8 mouse cellular contexts compared by ENCODE assay signal in the genomic region with DNA sequence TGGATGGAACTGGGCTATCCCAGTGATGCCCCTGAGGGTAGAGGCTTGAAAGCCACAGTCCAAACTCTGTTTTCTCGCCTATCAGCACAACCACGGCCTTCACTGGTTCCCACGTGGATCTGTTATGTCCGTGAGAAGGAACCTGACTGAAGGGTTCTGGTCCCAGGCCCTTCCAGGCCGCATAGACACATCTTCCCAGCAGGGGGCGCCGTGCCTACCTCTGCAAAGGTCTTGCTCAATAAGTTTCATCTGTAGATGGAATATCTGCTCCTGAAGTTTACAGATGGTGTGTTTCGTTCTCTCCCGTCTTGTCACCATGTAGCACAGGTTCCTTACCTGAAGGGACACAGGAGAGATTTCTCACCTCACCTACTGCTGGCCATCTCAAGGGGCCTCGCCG. TPM values are rescaled to one million over a fixed set of nuclear protein-coding genes. Genes with fewer than 3 reads are reported as not detected.
DNase-seq lines count a peak whose midpoint lies in the region; ATAC-seq lines count a peak whose summit lies in the region.

No protein-coding gene starts in this region.

- peaks cover 2% of the 10 kb centered on the region for H3K36me3 ChIP-seq in kidney, embryonic 16.5 days (ENCODE audit: insufficient read depth, low read length)
- peaks cover 8% of the 10 kb centered on the region; the same call in 1 of the 2 replicates for H3K36me3 ChIP-seq in liver, embryonic 13.5 days

- 41% methylated on average over 11 of the region's 11 CpGs for WGBS in kidney, embryonic 16.5 days
- 23% methylated on average over 11 of the region's 11 CpGs for WGBS in liver, embryonic 13.5 days (ENCODE audit: insufficient replicate concordance)

- no peaks in the 10 kb centered on the region for H3K9me3 ChIP-seq in kidney, embryonic 16.5 days (ENCODE audit: low read length)
- no peaks in the 10 kb centered on the region for H3K9me3 ChIP-seq in liver, embryonic 13.5 days (replicated peaks)

- no peak overlapping the region for H3K4me2 ChIP-seq in kidney, embryonic 16.5 days (replicated peaks; ENCODE audit: low read depth, low read length)
- no peak overlapping the region for H3K4me2 ChIP-seq in liver, embryonic 13.5 days

- no peak overlapping the region for H3K4me3 ChIP-seq in kidney, embryonic 16.5 days (ENCODE audit: low read length)
- no peak overlapping the region for H3K4me3 ChIP-seq in liver, embryonic 13.5 days (replicated peaks)

- DNase-seq in kidney, adult 11 months = peak; percentile 72
- DNase-seq in adrenal gland, adult 2 months = peak; percentile 82
- peak; percentile 65 for DNase-seq in embryo, embryonic 9.5 days (ENCODE audit: extremely low spot score)
- peak; percentile 65 for DNase-seq in liver, embryonic 13.5 days
- DNase-seq in retina, embryonic 14.5 days (ENCODE audit: low spot score) = peak; percentile 85
- peak; percentile 76 to 77 for DNase-seq in thymus, postnatal 36 days

- H3K4me1 ChIP-seq in kidney, embryonic 16.5 days (ENCODE audit: insufficient read depth, low read length) = no peaks in the 10 kb centered on the region
- peaks cover 34% of the 10 kb centered on the region for H3K4me1 ChIP-seq in liver, embryonic 13.5 days (replicated peaks)

- no peak overlapping the region for H3K27ac ChIP-seq in kidney, embryonic 16.5 days (ENCODE audit: low read length)
- no peak overlapping the region; the same call in 1 of the 2 replicates for H3K27ac ChIP-seq in liver, embryonic 13.5 days

- H3K9ac ChIP-seq in kidney, embryonic 16.5 days (replicated peaks; ENCODE audit: low read length) = no peak overlapping the region
- H3K9ac ChIP-seq in liver, embryonic 13.5 days = no peak overlapping the region

- no peaks in the 10 kb centered on the region for H3K27me3 ChIP-seq in kidney, embryonic 16.5 days (ENCODE audit: insufficient read depth, low read length)
- no peaks in the 10 kb centered on the region for H3K27me3 ChIP-seq in liver, embryonic 13.5 days

- no peak for ATAC-seq in kidney, embryonic 16.5 days (ENCODE audit: low FRiP score, low TSS enrichment)
- peak; percentile 36 for ATAC-seq in inflammation-experienced regulatory T-cells, adult 6 months
- ATAC-seq in liver, embryonic 13.5 days (ENCODE audit: low read depth) = no peak

RNA-seq across cellular contexts. Expression of a gene that starts 36.6 kb away (rescaled TPM):
- polyA plus RNA-seq in kidney, embryonic 16.5 days (2015; fragmentation: Nextera tagmentation; extraction: Ambion mirVana) = 0.87 and 1.1 TPM in 2 replicates
- total RNA-seq in adrenal gland, adult 2 months (2021) = 10 to 100 TPM; 13.7 to 21.8 TPM
- polyA plus RNA-seq in adrenal gland, adult 2 months (2012; rRNA removed) = 12.8 and 13.0 TPM in 2 replicates
- 10 to 100 TPM; 14.1 to 21.5 (median 20.1) TPM for polyA plus RNA-seq in inflammation-experienced regulatory T-cells, adult 6 months (2017; shearing (Covaris generic))
- 0.55 and 0.61 TPM in 2 replicates for polyA plus RNA-seq in liver, embryonic 13.5 days (2015; fragmentation: Nextera tagmentation; extraction: Ambion mirVana)

RNA-seq across cellular contexts. Expression of a gene that starts 57.4 kb away (rescaled TPM):
- 109 and 113 TPM in 2 replicates for polyA plus RNA-seq in kidney, embryonic 16.5 days (2015; fragmentation: Nextera tagmentation; extraction: Ambion mirVana)
- 100 to 1,000 TPM in 1 of 2 experiments, 10 to 100 TPM in 1; 97.8 to 121 TPM for total RNA-seq in adrenal gland, adult 2 months (2021)
- polyA plus RNA-seq in adrenal gland, adult 2 months (2012; rRNA removed) = 5.7 and 6.6 TPM in 2 replicates
- polyA plus RNA-seq in inflammation-experienced regulatory T-cells, adult 6 months (2017; shearing (Covaris generic)) = 100 to 1,000 TPM; 128 to 162 (median 150) TPM
- 90.3 and 101 TPM in 2 replicates for polyA plus RNA-seq in liver, embryonic 13.5 days (2015; fragmentation: Nextera tagmentation; extraction: Ambion mirVana)

RNA-seq across cellular contexts. Expression of a gene that starts 57.4 kb away (rescaled TPM):
- polyA plus RNA-seq in kidney, embryonic 16.5 days (2015; fragmentation: Nextera tagmentation; extraction: Ambion mirVana) = 11.7 and 15.7 TPM in 2 replicates
- 10 to 100 TPM; 25.2 to 56.7 TPM for total RNA-seq in adrenal gland, adult 2 months (2021)
- 21.7 and 26.6 TPM in 2 replicates for polyA plus RNA-seq in adrenal gland, adult 2 months (2012; rRNA removed)
- 10 to 100 TPM; 15.3 to 22.3 (median 19.0) TPM for polyA plus RNA-seq in inflammation-experienced regulatory T-cells, adult 6 months (2017; shearing (Covaris generic))
- 5.8 and 8.4 TPM in 2 replicates for polyA plus RNA-seq in liver, embryonic 13.5 days (2015; fragmentation: Nextera tagmentation; extraction: Ambion mirVana)

Comparison
In these comparisons a context has a peak if more than half of its experiments do, and no peak if none do; other contexts are left out.
1. RNA of a gene that starts 57.4 kb away (polyA plus RNA-seq): 128 to 162 TPM in inflammation-experienced regulatory T-cells, adult 6 months, 109 to 113 TPM in kidney, embryonic 16.5 days and 90.3 to 101 TPM in liver, embryonic 13.5 days; 5.7 to 6.6 TPM in adrenal gland, adult 2 months; every median in the first group is over 10 times any median in the second.
2. Peak in every context shown above with its lines, with median percentiles within 50 percentile points of each other: DNase-seq.